Mouse (Mus musculus) bone marrow, adult 2 months (tissue): ENCODE measurements around the gene Flii.

Experiments
- CTCF ChIP-seq: fragments of 200-500 bp; IDR thresholded peaks from 2 replicates; pipeline ENCODE4 v1.5.1; 2011; ENCODE audit warnings: low read length, control low read depth; ENCODE audit not compliant: control insufficient read depth, insufficient read depth
- POLR2A ChIP-seq: fragments of 200-500 bp; IDR thresholded peaks from 2 replicates; pipeline ENCODE4 v1.6.1; 2011; ENCODE audit warnings: low read depth, mild to moderate bottlenecking, control low read depth, low read length, borderline replicate concordance; ENCODE audit not compliant: control insufficient read depth

DNA sequence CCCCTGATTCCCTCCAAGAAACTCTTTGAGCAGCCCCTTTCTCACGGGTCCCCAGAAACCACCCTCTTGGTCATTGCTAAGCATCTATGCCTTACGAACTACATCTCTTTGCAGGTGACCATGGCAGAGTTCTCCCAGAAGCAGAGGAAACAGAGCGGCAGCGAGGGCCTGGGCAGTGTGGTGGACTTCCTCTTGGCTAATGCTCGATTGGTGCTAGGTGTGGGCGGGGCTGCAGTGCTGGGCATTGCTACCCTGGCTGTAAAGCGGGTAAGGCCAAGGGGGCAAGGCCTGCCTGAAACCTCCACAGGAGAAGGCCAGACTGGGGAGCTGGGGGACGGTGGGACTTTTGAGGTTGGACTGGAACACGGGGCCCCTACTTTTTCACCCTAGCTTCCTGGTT lies 3.1 kb upstream of the Flii start:
- no peak for TF ChIP-seq CTCF
- TF ChIP-seq POLR2A: no peak
